Mouse (Mus musculus): ENCODE data around the gene Insm1. TPM values are rescaled to one million over a fixed set of nuclear protein-coding genes. Genes with fewer than 3 reads are reported as not detected.

The Insm1 gene
- polyA plus RNA-seq (2015; fragmentation: Nextera tagmentation; extraction: Ambion mirVana), result 0.85 and 0.95 TPM in 2 replicates

GRCm38 (mm10) chr2:146221076-146221928, at the start of gene Insm1:
TSS of gene Insm1 (plus strand) at chr2:146221921.
- Histone ChIP-seq H3K4me2 (peak within 1 kb of the TSS; percentile 99), H3K27me3 (replicated peaks) (peaks cover 86% of the 10 kb centered on the region), H3K4me1 (peaks cover 29% of the 10 kb centered on the region), H3K4me3 (replicated peaks) (peak within 1 kb of the TSS; percentile 52), H3K9ac (no peak within 1 kb of the TSS), H3K36me3 (no peaks in the 10 kb centered on the region), H3K9me3 (no peaks in the 10 kb centered on the region), H3K27ac (0 out of 2 replicates have a peak within 1 kb of the TSS, but pooled peaks have one; percentile 11)
- ATAC-seq (ENCODE audit: insufficient read depth, low FRiP score, low read depth), result peak; percentile 63
- WGBS, result under 1% methylated on average over 65 of the region's 86 CpGs

DNA sequence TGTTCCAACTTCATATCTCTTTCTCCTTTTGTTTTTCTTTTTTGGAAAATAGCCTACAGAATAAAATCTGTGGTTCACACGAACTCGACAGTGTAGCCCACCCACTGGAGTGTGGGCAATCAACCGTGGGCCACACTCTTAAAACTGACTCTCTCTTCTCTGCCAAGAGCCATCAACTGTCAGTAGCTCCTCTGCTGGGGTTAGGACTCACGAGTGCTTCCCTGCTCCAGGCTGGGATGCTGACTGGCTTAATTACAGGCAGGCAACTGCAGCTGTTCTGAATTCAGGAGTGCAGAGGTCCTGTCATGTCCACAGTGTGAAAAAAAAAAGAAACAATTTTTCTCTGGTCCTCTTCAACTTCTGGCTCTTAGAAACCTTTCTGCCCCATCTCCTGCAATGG, 49.6 kb upstream of the Insm1 start:
- WGBS, result 58% methylated on average over 4 of the region's 4 CpGs
- Histone ChIP-seq H3K4me1 (no peaks in the 10 kb centered on the region), H3K9ac (no peak overlapping the region), H3K36me3 (no peaks in the 10 kb centered on the region), H3K4me2 (no peak overlapping the region), H3K27me3 (replicated peaks) (no peaks in the 10 kb centered on the region), H3K27ac (no peak overlapping the region), H3K9me3 (no peaks in the 10 kb centered on the region), H3K4me3 (replicated peaks) (no peak overlapping the region)
- no peak for ATAC-seq (ENCODE audit: insufficient read depth, low FRiP score, low read depth)

- Histone ChIP-seq H3K27me3 (replicated peaks) (no peaks in the 10 kb centered on the region), H3K36me3 (no peaks in the 10 kb centered on the region), H3K4me1 (no peaks in the 10 kb centered on the region), H3K9ac (no peak overlapping the region), H3K4me3 (replicated peaks) (no peak overlapping the region), H3K9me3 (no peaks in the 10 kb centered on the region), H3K4me2 (no peak overlapping the region), H3K27ac (no peak overlapping the region)
- WGBS, result 71% methylated on average over 7 of the region's 7 CpGs
- no peak for ATAC-seq (ENCODE audit: insufficient read depth, low FRiP score, low read depth)
Observed at GRCm38 (mm10) chr2:146174173-146174572, 47.5 kb upstream of the Insm1 start.

DNA sequence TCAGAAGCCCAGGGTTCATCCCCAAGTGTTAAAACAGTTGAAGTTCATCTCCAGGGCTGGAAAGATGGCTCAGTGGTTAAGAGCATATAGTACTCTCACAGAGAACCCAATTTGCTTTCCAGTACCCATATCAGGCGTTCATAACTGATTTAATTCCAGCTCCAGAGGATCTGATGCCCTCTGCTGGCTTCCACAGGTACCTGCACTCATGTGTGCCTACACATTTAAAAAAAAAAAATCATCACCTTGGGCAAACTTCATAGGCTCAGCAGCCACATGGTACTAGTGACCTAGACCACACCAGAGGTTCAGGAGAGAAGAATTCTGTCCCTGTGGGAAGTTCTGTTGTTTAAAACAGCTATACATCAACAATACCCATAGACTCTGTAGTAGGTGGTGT, 43.0 kb upstream of the Insm1 start:
- Histone ChIP-seq H3K9ac (no peak overlapping the region), H3K9me3 (no peaks in the 10 kb centered on the region), H3K4me1 (no peaks in the 10 kb centered on the region), H3K27me3 (replicated peaks) (no peaks in the 10 kb centered on the region), H3K4me3 (replicated peaks) (no peak overlapping the region), H3K27ac (no peak overlapping the region), H3K4me2 (no peak overlapping the region), H3K36me3 (no peaks in the 10 kb centered on the region)
- 74% methylated on average over 1 of the region's 1 CpGs for WGBS
- no peak for ATAC-seq (ENCODE audit: insufficient read depth, low FRiP score, low read depth)

DNA sequence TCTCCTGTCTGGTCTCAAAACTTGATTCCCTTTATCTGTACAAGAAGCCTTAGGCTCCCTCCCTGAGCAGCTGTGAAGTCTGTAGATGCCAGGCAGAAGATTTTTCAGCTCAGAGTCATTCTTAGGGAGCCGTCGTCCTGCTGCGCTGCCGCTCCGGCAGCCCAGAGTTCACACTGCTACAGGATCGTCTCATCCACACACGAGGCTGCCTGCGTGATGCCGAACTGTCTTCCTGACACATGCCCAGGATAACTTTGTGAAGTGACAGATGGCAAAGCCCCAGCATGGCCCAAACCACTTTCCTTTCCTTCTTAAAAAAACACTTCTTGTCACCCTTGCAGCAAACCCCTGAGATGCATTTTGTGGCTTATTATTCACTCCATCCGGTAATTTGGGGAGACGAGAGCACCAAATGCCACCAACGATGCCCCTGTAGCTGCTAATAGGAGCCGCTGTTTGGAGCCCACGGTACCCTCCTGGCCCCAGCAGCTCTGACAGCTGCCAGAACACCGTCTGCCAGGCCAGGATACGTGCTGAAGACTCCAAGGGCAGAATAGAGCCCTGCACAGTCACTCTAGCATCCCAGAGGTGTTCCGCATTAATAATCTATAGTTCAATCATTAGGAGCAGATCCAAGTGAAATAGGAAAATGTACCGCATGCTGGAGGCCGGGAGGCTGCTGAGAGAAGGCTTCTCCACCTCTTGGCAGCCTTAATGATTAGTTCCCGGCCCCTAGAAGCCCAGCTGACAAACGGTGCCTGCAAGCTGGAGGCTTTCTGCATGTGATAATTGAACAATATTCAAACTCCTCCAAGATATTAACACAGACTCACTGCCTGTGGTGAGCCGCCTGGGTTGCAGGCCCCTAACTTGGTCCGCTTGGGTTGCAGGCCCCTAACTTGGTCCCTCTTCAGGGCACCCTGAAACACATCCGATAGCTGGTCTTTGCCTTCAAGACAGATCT, 37.6 kb upstream of the Insm1 start:
- H3K9me3 ChIP-seq, result no peaks in the 10 kb centered on the region
- H3K36me3 ChIP-seq, result no peaks in the 10 kb centered on the region
- H3K4me2 ChIP-seq, result no peak overlapping the region
- H3K27ac ChIP-seq, result no peak overlapping the region
- no peak overlapping the region for H3K4me3 ChIP-seq (replicated peaks)
- no peak overlapping the region for H3K9ac ChIP-seq
- no peaks in the 10 kb centered on the region for H3K4me1 ChIP-seq
- ATAC-seq (ENCODE audit: insufficient read depth, low FRiP score, low read depth), result no peak
- H3K27me3 ChIP-seq (replicated peaks), result no peaks in the 10 kb centered on the region
- 77% methylated on average over 24 of the region's 24 CpGs for WGBS

DNA sequence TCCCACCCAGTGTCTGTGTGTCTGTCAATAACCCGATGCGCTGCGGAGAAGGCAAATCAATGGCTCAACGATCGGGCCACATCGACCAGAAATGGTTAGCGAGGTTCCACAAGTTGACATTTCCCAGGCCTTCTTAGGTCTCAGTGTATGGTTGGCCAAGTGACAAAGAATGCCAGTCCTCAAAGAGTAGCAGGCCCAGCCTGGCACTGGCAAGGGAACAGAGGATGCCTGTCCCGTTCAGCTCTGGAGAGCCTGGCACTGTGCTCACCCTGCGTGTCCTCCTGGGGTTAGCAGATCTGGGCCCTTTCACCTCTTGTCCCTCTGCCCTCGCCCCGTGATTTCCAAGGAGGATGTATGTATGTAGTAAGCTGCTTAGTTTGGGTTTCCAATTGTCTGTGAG, 25.6 kb upstream of the Insm1 start:
- H3K27ac ChIP-seq, result no peak overlapping the region
- H3K4me2 ChIP-seq, result no peak overlapping the region

DNA sequence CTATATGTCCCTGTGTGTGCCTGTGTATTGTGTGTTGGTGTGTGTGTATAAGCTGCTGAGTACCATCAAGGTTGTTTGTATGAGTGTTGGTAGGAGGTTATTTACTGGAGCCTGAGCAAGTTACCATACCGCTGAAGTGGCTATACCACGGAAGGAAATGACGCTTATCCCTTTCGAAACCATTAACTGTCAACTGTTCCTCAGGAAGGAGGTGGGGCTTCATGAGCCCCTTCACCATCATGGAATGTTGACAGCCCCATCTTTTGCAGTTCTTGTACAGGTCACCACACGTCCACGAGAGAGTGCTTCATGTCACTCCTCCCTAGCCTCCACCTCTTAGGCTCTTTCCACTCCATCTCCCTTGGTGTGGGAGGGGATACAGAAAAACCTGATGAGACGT, 23.8 kb upstream of the Insm1 start:
- no peak overlapping the region for H3K4me3 ChIP-seq (replicated peaks)
- H3K27me3 ChIP-seq (replicated peaks), result no peaks in the 10 kb centered on the region
- no peak overlapping the region for H3K4me2 ChIP-seq
- H3K4me1 ChIP-seq, result no peaks in the 10 kb centered on the region
- no peak overlapping the region for H3K9ac ChIP-seq
- no peaks in the 10 kb centered on the region for H3K9me3 ChIP-seq
- no peaks in the 10 kb centered on the region for H3K36me3 ChIP-seq
- no peak for ATAC-seq (ENCODE audit: insufficient read depth, low FRiP score, low read depth)
- WGBS, result 60% methylated on average over 7 of the region's 7 CpGs
- H3K27ac ChIP-seq, result no peak overlapping the region

More for the DNA sequence above, 25.6 kb upstream of the Insm1 start:
- no peak for ATAC-seq (ENCODE audit: insufficient read depth, low FRiP score, low read depth)
- Histone ChIP-seq H3K27me3 (replicated peaks) (no peaks in the 10 kb centered on the region), H3K4me3 (replicated peaks) (no peak overlapping the region), H3K4me1 (no peaks in the 10 kb centered on the region), H3K36me3 (no peaks in the 10 kb centered on the region), H3K9ac (no peak overlapping the region), H3K9me3 (no peaks in the 10 kb centered on the region)
- 85% methylated on average over 11 of the region's 11 CpGs for WGBS

DNA sequence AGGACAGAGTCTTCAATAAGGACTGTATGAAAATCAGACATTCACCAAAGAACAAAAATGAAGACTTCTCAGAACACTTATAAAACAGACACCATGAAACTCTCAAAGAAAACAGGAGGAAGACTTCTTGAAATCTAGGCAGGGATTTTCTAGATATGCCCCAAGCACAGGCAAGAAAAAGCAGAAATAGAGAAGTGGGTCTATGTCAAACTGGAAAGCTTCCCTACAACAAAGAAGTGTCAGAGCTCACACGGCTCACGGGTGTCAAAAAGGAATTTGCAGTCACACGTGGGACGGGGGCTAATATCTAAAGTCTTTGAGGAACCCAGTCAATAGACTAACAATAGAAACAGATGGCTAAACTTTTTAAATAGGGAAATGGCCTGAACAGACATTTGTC, 10.8 kb upstream of the Insm1 start:
- Histone ChIP-seq H3K9me3 (no peaks in the 10 kb centered on the region), H3K27ac (no peak overlapping the region), H3K9ac (no peak overlapping the region), H3K4me2 (no peak overlapping the region), H3K4me1 (no peaks in the 10 kb centered on the region), H3K4me3 (replicated peaks) (no peak overlapping the region), H3K36me3 (no peaks in the 10 kb centered on the region), H3K27me3 (replicated peaks) (peaks cover 5% of the 10 kb centered on the region)
- 41% methylated on average over 4 of the region's 4 CpGs for whole genome bisulfite sequencing
- ATAC-seq (ENCODE audit: insufficient read depth, low FRiP score, low read depth), result no peak

GRCm38 (mm10) chr2:146214715-146215114, 7.0 kb upstream of the Insm1 start:
- ATAC-seq (ENCODE audit: insufficient read depth, low FRiP score, low read depth), result peak; percentile 31; the same call in 1 of the 2 replicates
- peaks cover 37% of the 10 kb centered on the region for H3K27me3 ChIP-seq (replicated peaks)

DNA sequence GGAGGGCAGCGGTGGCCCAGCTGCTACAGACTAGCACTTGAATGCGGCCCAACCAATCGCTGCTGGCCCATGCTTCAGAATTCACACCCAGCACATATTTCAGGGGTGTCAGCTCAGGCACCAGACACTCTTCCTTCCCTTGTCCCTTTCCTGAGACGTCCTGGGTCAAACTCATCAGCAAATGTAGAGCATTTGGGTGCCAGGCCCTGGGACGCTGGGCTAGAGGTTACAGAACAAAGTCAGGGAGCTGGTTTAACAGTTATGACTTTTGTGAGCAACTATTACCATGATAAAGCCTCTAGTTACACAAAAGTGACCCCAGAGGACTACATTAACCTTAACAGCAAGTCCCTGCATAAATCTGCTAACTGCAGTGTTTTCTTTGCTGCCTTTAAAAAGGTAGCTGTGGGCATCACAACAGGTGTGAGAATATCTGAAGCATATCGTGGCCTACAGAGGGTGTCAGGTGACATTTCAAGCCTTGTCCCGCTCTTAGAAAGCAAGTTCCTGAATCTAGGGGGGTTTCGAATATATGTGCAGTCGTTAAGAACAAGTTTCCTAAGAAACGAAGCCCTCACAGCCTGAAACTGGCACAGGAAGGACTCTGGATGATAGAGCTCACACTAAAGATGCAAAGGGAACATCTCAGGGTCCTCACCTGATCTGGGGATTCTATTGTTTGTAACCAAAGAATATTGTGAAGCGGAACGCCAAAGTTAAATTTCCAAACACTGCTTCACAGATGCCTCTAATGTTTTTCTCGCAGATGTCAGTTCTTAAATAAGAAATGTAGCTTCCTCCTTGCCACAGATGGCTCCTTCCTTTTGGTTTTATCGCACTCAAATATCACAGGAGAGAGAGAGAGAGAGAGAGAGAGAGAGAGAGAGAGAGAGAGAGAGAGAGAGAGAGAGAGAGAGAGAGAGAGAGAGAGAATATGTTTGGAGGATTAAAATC, 5.3 kb upstream of the Insm1 start:
- no peak overlapping the region for H3K27ac ChIP-seq
- ATAC-seq (ENCODE audit: insufficient read depth, low FRiP score, low read depth), result no peak
- peaks cover 51% of the 10 kb centered on the region for H3K27me3 ChIP-seq (replicated peaks)
- no peak overlapping the region for H3K4me3 ChIP-seq (replicated peaks)
- no peak overlapping the region for H3K9ac ChIP-seq
- no peak overlapping the region for H3K4me2 ChIP-seq
- WGBS, result 22% methylated on average over 14 of the region's 14 CpGs
- no peaks in the 10 kb centered on the region for H3K36me3 ChIP-seq
- H3K9me3 ChIP-seq, result no peaks in the 10 kb centered on the region
- peaks cover 7% of the 10 kb centered on the region for H3K4me1 ChIP-seq

More at GRCm38 (mm10) chr2:146214715-146215114, 7.0 kb upstream of the Insm1 start:
- Histone ChIP-seq H3K4me2 (no peak overlapping the region), H3K9me3 (no peaks in the 10 kb centered on the region), H3K27ac (no peak overlapping the region), H3K9ac (no peak overlapping the region), H3K4me1 (no peaks in the 10 kb centered on the region), H3K36me3 (no peaks in the 10 kb centered on the region), H3K4me3 (replicated peaks) (no peak overlapping the region)
- WGBS, result 4% methylated on average over 9 of the region's 9 CpGs

Measured in stomach, embryonic 15.5 days (tissue).